Mouse (Mus musculus) ES-E14 (cell line): ENCODE measurements around the gene Mrpl54.

Source experiments
- CHD2 ChIP-seq: IDR thresholded peaks from 2 replicates; pipeline ENCODE4 v1.6.1; 2014; ENCODE audit warnings: mild to moderate bottlenecking, low read depth, low read length, inconsistent platforms
- HCFC1 ChIP-seq: IDR thresholded peaks from 2 replicates; pipeline ENCODE4 v1.6.1; 2012; ENCODE audit warnings: low read length, inconsistent platforms, borderline replicate concordance; ENCODE audit not compliant: insufficient read depth
- MAFK ChIP-seq: IDR thresholded peaks from 2 replicates; pipeline ENCODE4 v1.6.1; 2014; ENCODE audit warnings: mild to moderate bottlenecking, low read depth, low read length, inconsistent platforms; ENCODE audit not compliant: insufficient read depth
- ZC3H11A ChIP-seq: IDR thresholded peaks from 2 replicates; pipeline ENCODE4 v1.6.1; 2012; ENCODE audit warnings: low read depth, mild to moderate bottlenecking, inconsistent platforms, low read length, borderline replicate concordance
- ZNF384 ChIP-seq: IDR thresholded peaks from 2 replicates; pipeline ENCODE4 v1.6.1; 2012; ENCODE audit warnings: low read depth, low read length, inconsistent platforms

- TF ChIP-seq ZNF384 (no peak), CHD2 (no peak), HCFC1 (no peak), MAFK (no peak), ZC3H11A (no peak)
Measured at GRCm38 (mm10) chr10:81216260-81216659, 50.5 kb downstream of the Mrpl54 start.
